Mouse (Mus musculus) urinary bladder, adult 18-20 months (tissue): ENCODE results near the gene Col3a1.

Source experiments
- DNase-seq, 2 experiments: peaks; one replicate each; pipeline ENCODE4 v3.0.0; 2022; ENCODE audit warnings: low spot score in 2 of 2, mixed read lengths in 2 of 2

The Col3a1 gene

GRCm38 (mm10) chr1:45381866-45382265 is 70.5 kb downstream of the Col3a1 start:
- no peak for DNase-seq
